Mouse (Mus musculus): ENCODE results near the gene BC048562. TPM values are rescaled to one million over a fixed set of nuclear protein-coding genes. Genes with fewer than 3 reads are reported as not detected.

The BC048562 gene
- not detected in 2 replicates for polyA plus RNA-seq (2012; rRNA removed; ENCODE audit: low replicate concordance)

GRCm38 (mm10) chr9:108436182-108436581 lies at the start of gene BC048562:
TSS of gene BC048562 (plus strand) at chr9:108436482.

GRCm38 (mm10) chr9:108392676-108393075 lies 43.6 kb upstream of the BC048562 start, which contains the start of gene 1700102P08Rik:
TSS of gene 1700102P08Rik (plus strand) at chr9:108392805.

GRCm38 (mm10) chr9:108428384-108428783 lies 7.9 kb upstream of the BC048562 start, which contains the start of gene Ccdc36:
TSS of gene Ccdc36 (minus strand) at chr9:108428484.

GRCm38 (mm10) chr9:108460319-108461178 lies 24.3 kb downstream of the BC048562 start, which contains the start of gene Ccdc71:
TSS of gene Ccdc71 (plus strand) at chr9:108460527.

GRCm38 (mm10) chr9:108461181-108461631 lies 24.9 kb downstream of the BC048562 start, which contains the start of gene Klhdc8b:
TSS of gene Klhdc8b (minus strand) at chr9:108461581.

GRCm38 (mm10) chr9:108479721-108480351 lies 43.6 kb downstream of the BC048562 start, which contains the start of gene Lamb2:
TSS of gene Lamb2 (plus strand) at chr9:108479736.

GRCm38 (mm10) chr9:108490559-108491285 lies 54.4 kb downstream of the BC048562 start, which contains the start of gene Usp19:
TSS of gene Usp19 (plus strand) at chr9:108490602.

Other genes with a start within 250 kb of the BC048562 start
- 0.43 and 0.96 TPM in 2 replicates for gene Bsn, start 246.1 kb upstream of the BC048562 start, polyA plus RNA-seq (2012; rRNA removed; ENCODE audit: low replicate concordance)
- 72.6 and 76.3 TPM in 2 replicates for gene Dag1, start 172.5 kb upstream of the BC048562 start, polyA plus RNA-seq (2012; rRNA removed; ENCODE audit: low replicate concordance)
- gene Nicn1, start 146.1 kb upstream of the BC048562 start, polyA plus RNA-seq (2012; rRNA removed; ENCODE audit: low replicate concordance) = 14.5 and 29.8 TPM in 2 replicates
- 7.5 and 10.4 TPM in 2 replicates for gene Amt, start 139.6 kb upstream of the BC048562 start, polyA plus RNA-seq (2012; rRNA removed; ENCODE audit: low replicate concordance)
- 125 and 183 TPM in 2 replicates for gene Rhoa, start 130.4 kb upstream of the BC048562 start, polyA plus RNA-seq (2012; rRNA removed; ENCODE audit: low replicate concordance)
- gene Tcta, start 130.3 kb upstream of the BC048562 start, polyA plus RNA-seq (2012; rRNA removed; ENCODE audit: low replicate concordance) = 43.9 and 96.1 TPM in 2 replicates
- gene Gpx1, start 97.6 kb upstream of the BC048562 start, polyA plus RNA-seq (2012; rRNA removed; ENCODE audit: low replicate concordance) = 1,029 and 1,673 TPM in 2 replicates
- gene Usp4, start 88.6 kb upstream of the BC048562 start, polyA plus RNA-seq (2012; rRNA removed; ENCODE audit: low replicate concordance) = 59.2 and 62.9 TPM in 2 replicates
- gene 1700102P08Rik, start 43.7 kb upstream of the BC048562 start, polyA plus RNA-seq (2012; rRNA removed; ENCODE audit: low replicate concordance) = 0.34 and 0.48 TPM in 2 replicates
- 0.03 TPM in 1 of 2 replicates, not detected in the other for gene Ccdc36, start 8.0 kb upstream of the BC048562 start, polyA plus RNA-seq (2012; rRNA removed; ENCODE audit: low replicate concordance)
- 24.9 and 25.2 TPM in 2 replicates for gene Ccdc71, start 24.0 kb downstream of the BC048562 start, polyA plus RNA-seq (2012; rRNA removed; ENCODE audit: low replicate concordance)
- gene Klhdc8b, start 25.1 kb downstream of the BC048562 start, polyA plus RNA-seq (2012; rRNA removed; ENCODE audit: low replicate concordance) = 44.0 and 53.3 TPM in 2 replicates
- gene Lamb2, start 43.3 kb downstream of the BC048562 start, polyA plus RNA-seq (2012; rRNA removed; ENCODE audit: low replicate concordance) = 152 and 195 TPM in 2 replicates
- gene Usp19, start 54.1 kb downstream of the BC048562 start, polyA plus RNA-seq (2012; rRNA removed; ENCODE audit: low replicate concordance) = 177 and 200 TPM in 2 replicates
- gene Qars, start 71.2 kb downstream of the BC048562 start, polyA plus RNA-seq (2012; rRNA removed; ENCODE audit: low replicate concordance) = 171 and 217 TPM in 2 replicates
- 121 and 153 TPM in 2 replicates for gene Qrich1, start 80.3 kb downstream of the BC048562 start, polyA plus RNA-seq (2012; rRNA removed; ENCODE audit: low replicate concordance)
- gene Impdh2, start 123.8 kb downstream of the BC048562 start, polyA plus RNA-seq (2012; rRNA removed; ENCODE audit: low replicate concordance) = 76.5 and 81.5 TPM in 2 replicates
- gene Ndufaf3, start 131.0 kb downstream of the BC048562 start, polyA plus RNA-seq (2012; rRNA removed; ENCODE audit: low replicate concordance) = 54.9 and 58.4 TPM in 2 replicates
- 215 and 258 TPM in 2 replicates for gene Dalrd3, start 133.4 kb downstream of the BC048562 start, polyA plus RNA-seq (2012; rRNA removed; ENCODE audit: low replicate concordance)
- gene Wdr6, start 142.3 kb downstream of the BC048562 start, polyA plus RNA-seq (2012; rRNA removed; ENCODE audit: low replicate concordance) = 39.5 and 43.9 TPM in 2 replicates
- 7.2 and 10.5 TPM in 2 replicates for gene P4htm, start 161.2 kb downstream of the BC048562 start, polyA plus RNA-seq (2012; rRNA removed; ENCODE audit: low replicate concordance)
- gene Arih2, start 212.9 kb downstream of the BC048562 start, polyA plus RNA-seq (2012; rRNA removed; ENCODE audit: low replicate concordance) = 26.9 and 47.5 TPM in 2 replicates
- gene Slc25a20, start 225.6 kb downstream of the BC048562 start, polyA plus RNA-seq (2012; rRNA removed; ENCODE audit: low replicate concordance) = 34.9 and 55.0 TPM in 2 replicates

Data from mammary gland, adult 2 months (tissue).